16 mouse cellular contexts compared by ENCODE assay signal in the genomic region with DNA sequence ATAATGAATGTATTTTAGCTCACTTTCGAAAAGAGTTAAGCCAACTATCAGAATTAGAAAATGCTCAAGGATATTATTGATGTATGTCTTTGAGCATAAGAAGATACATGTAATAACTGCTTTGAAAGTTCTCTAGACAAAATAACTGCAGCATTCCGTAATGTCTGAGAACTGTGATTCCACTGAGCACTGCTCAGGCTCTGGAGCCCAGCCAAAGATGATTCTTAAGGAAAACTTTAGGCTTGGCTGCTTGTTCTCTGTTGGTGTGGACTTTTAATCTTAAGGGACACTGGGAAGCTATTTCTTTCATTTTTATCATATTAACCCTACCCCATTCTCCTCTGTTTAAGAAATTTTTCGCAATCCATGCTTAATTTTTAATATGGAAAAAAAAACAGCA. TPM values are rescaled to one million over a fixed set of nuclear protein-coding genes. Genes with fewer than 3 reads are reported as not detected.
DNase-seq lines count a peak whose midpoint lies in the region; ATAC-seq and TF ChIP-seq lines count a peak whose summit lies in the region.
"Had no signal": no experiment of that assay in that cellular context is flagged by ENCODE, and none has a peak within 500 bp of the region (broad histone marks: within the 10 kb centered on the region; RNA-seq: fewer than 3 reads in every experiment).

No protein-coding gene starts in this region.

- H3K4me2 ChIP-seq in lung, postnatal 0 days (replicated peaks; ENCODE audit: low read depth, low read length), result no peak overlapping the region
- no peak overlapping the region for H3K4me2 ChIP-seq in neural tube, embryonic 15.5 days
- H3K4me2 ChIP-seq: hindbrain, embryonic 15.5 days; limb, embryonic 15.5 days; neural tube, embryonic 12.5 days had no signal

- no peak for ATAC-seq in lung, postnatal 0 days
- no peak for ATAC-seq in neural tube, embryonic 15.5 days (ENCODE audit: low FRiP score)

- H3K4me1 ChIP-seq in heart, embryonic 10.5 days, result no peaks in the 10 kb centered on the region
- no peaks in the 10 kb centered on the region for H3K4me1 ChIP-seq in lung, postnatal 0 days (ENCODE audit: insufficient read depth, low read depth, low read length)
- H3K4me1 ChIP-seq in neural tube, embryonic 15.5 days, result peaks cover 6% of the 10 kb centered on the region; the same call in 1 of the 2 replicates
- H3K4me1 ChIP-seq: forebrain, embryonic 10.5 days; hindbrain, embryonic 15.5 days; limb, embryonic 15.5 days had no signal

- no peaks in the 10 kb centered on the region for H3K27me3 ChIP-seq in heart, embryonic 10.5 days (ENCODE audit: insufficient read depth, poor library complexity, severe bottlenecking)
- no peaks in the 10 kb centered on the region for H3K27me3 ChIP-seq in lung, postnatal 0 days (replicated peaks; ENCODE audit: insufficient read depth, low read length)
- H3K27me3 ChIP-seq in neural tube, embryonic 15.5 days (replicated peaks), result no peaks in the 10 kb centered on the region
- H3K27me3 ChIP-seq: hindbrain, embryonic 15.5 days; limb, embryonic 15.5 days; neural tube, embryonic 12.5 days had no signal

- WGBS in heart, embryonic 10.5 days, result 65% methylated on average over 3 of the region's 3 CpGs
- 63% methylated on average over 3 of the region's 3 CpGs for WGBS in lung, postnatal 0 days
- WGBS in neural tube, embryonic 15.5 days, result 80% methylated on average over 3 of the region's 3 CpGs

- no peak overlapping the region for H3K27ac ChIP-seq in heart, embryonic 10.5 days
- H3K27ac ChIP-seq in lung, postnatal 0 days (ENCODE audit: low read length), result no peak overlapping the region
- no peak overlapping the region for H3K27ac ChIP-seq in neural tube, embryonic 15.5 days (replicated peaks)
- H3K27ac ChIP-seq: forebrain, embryonic 10.5 days; hindbrain, embryonic 15.5 days; limb, embryonic 15.5 days; neural tube, embryonic 12.5 days had no signal

- peak; percentile 28 for DNase-seq in heart, adult 8-10 months (ENCODE audit: low spot score)
- no peak for DNase-seq in heart, embryonic 10.5 days (ENCODE audit: low spot score)
- DNase-seq in lung, postnatal 0 days (ENCODE audit: low spot score), result peak; percentile 47
- no peak for DNase-seq in lung, adult 18-20 months
- DNase-seq in NIH3T3 (ENCODE audit: low read depth) (peak; percentile 48), adipocyte (ENCODE audit: low spot score) (no peak)
- peak; percentile 22 to 54 for DNase-seq in gastrocnemius, postnatal 4 days (ENCODE audit: low spot score in 2 of 2)
- DNase-seq: cerebellum, adult 8-10 months; layer of hippocampus, postnatal 36 days; midbrain, embryonic 14.5 days; thymus, postnatal 14 days had no signal

- no peak overlapping the region for H3K9ac ChIP-seq in lung, postnatal 0 days (replicated peaks; ENCODE audit: low read depth)
- no peak overlapping the region for H3K9ac ChIP-seq in neural tube, embryonic 15.5 days (replicated peaks)
- H3K9ac ChIP-seq: hindbrain, embryonic 15.5 days; limb, embryonic 15.5 days; neural tube, embryonic 12.5 days had no signal

- H3K36me3 ChIP-seq in heart, embryonic 10.5 days, result no peaks in the 10 kb centered on the region
- H3K36me3 ChIP-seq in lung, postnatal 0 days (ENCODE audit: insufficient read depth, low read length), result no peaks in the 10 kb centered on the region
- no peaks in the 10 kb centered on the region for H3K36me3 ChIP-seq in neural tube, embryonic 15.5 days
- H3K36me3 ChIP-seq: forebrain, embryonic 10.5 days; hindbrain, embryonic 15.5 days; limb, embryonic 15.5 days; neural tube, embryonic 12.5 days had no signal

- no peak for TF ChIP-seq CTCF in lung, postnatal 0 days (IDR thresholded peaks at IDR 0.05)

- H3K4me3 ChIP-seq in heart, embryonic 10.5 days, result no peak overlapping the region
- H3K4me3 ChIP-seq in lung, postnatal 0 days (ENCODE audit: low read depth, low read length), result no peak overlapping the region
- no peak overlapping the region for H3K4me3 ChIP-seq in neural tube, embryonic 15.5 days (replicated peaks)
- H3K4me3 ChIP-seq: forebrain, embryonic 10.5 days; hindbrain, embryonic 15.5 days; limb, embryonic 15.5 days; neural tube, embryonic 12.5 days had no signal

- TF ChIP-seq EP300 in lung, postnatal 0 days (IDR thresholded peaks at IDR 0.05), result no peak

- no peaks in the 10 kb centered on the region for H3K9me3 ChIP-seq in heart, embryonic 10.5 days
- no peaks in the 10 kb centered on the region for H3K9me3 ChIP-seq in lung, postnatal 0 days (ENCODE audit: low read length)
- H3K9me3 ChIP-seq in neural tube, embryonic 15.5 days (replicated peaks), result no peaks in the 10 kb centered on the region; the same call in 1 of the 2 replicates
- H3K9me3 ChIP-seq: forebrain, embryonic 10.5 days; hindbrain, embryonic 15.5 days; limb, embryonic 15.5 days; neural tube, embryonic 12.5 days had no signal

RNA-seq across cellular contexts. Expression of a gene that starts 59.9 kb away (rescaled TPM):
- total RNA-seq in heart, adult 8-10 months (2022), result under 1 TPM; 0.16 to 0.22 (median 0.19) TPM
- polyA plus RNA-seq in heart, embryonic 10.5 days (2016; fragmentation: Nextera tagmentation; extraction: Ambion mirVana), result 0.18 and 1.1 TPM in 2 replicates
- polyA plus RNA-seq in lung, postnatal 0 days (2015; fragmentation: Nextera tagmentation; extraction: Ambion mirVana), result 3.8 and 3.9 TPM in 2 replicates
- total RNA-seq in gastrocnemius, postnatal 4 days (2021), result under 1 TPM; 0.88 to 0.96 TPM
- polyA plus RNA-seq in neural tube, embryonic 15.5 days (2015; fragmentation: Nextera tagmentation; extraction: Ambion mirVana), result 0.56 and 1.5 TPM in 2 replicates
- total RNA-seq: layer of hippocampus, postnatal 36 days had no signal

Comparison
In these comparisons a context has a peak if more than half of its experiments do, and no peak if none do; other contexts are left out.
1. DNase-seq: peak in heart, adult 8-10 months (single experiment), lung, postnatal 0 days (single experiment), NIH3T3 (single experiment) and gastrocnemius, postnatal 4 days (2 of 2); none in heart, embryonic 10.5 days (single experiment), lung, adult 18-20 months (0 of 2) and adipocyte (single experiment).